Mouse (Mus musculus): ENCODE measurements around the gene Vrtn. TPM values are rescaled to one million over a fixed set of nuclear protein-coding genes. Genes with fewer than 3 reads are reported as not detected.

Vrtn gene
- not detected for polyA plus RNA-seq (2012; fragmentation: generic; extraction: Trizol)

DNA sequence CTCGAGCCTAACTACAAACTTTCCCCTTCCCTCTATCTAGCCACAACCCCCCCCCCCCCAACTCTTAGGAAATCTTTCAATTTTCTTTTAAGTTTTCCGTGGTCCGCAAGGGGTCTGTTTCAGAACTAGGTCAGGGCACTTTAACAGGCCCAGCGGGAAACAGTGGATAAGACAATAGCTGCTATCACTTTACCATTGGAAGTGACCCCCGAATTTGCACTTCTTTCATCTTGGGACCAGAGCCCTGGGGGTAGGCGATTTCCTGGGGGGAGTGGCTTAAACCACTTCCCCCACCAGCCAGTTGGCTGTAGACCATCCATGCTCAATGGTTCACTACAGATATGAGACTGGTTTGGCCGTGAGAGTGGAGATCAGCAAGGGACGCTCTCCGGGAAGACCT lies at the start of gene Vrtn:
Gene Vrtn, plus strand, starts transcription at position 366 of the 400 bp plus-strand sequence.
- Histone ChIP-seq H3K4me2 (ENCODE audit: low read depth) (no peak within 1 kb of the TSS), H3K4me3 (no peak within 1 kb of the TSS), H3K79me2 (ENCODE audit: control insufficient read depth, insufficient read depth) (no peaks in the 10 kb centered on the region), H3K36me3 (ENCODE audit: control insufficient read depth, insufficient read depth) (no peaks in the 10 kb centered on the region), H3K27me3 (ENCODE audit: control insufficient read depth, insufficient read depth, insufficient read length) (peaks cover 43% of the 10 kb centered on the region), H3ac (ENCODE audit: control insufficient read depth, insufficient read length) (no peak within 1 kb of the TSS)
- no peak for TF ChIP-seq E2F4 (IDR thresholded peaks at IDR 0.05; ENCODE audit: insufficient read depth)
- TF ChIP-seq TCF12 (IDR thresholded peaks at IDR 0.05; ENCODE audit: insufficient read depth, poor library complexity, severe bottlenecking), result no peak
- no peak for TF ChIP-seq USF1 (IDR thresholded peaks at IDR 0.05; ENCODE audit: low read depth)
- no peak for TF ChIP-seq REST (IDR thresholded peaks at IDR 0.05; ENCODE audit: insufficient read depth, insufficient read length)
- TF ChIP-seq TCF3 (IDR thresholded peaks at IDR 0.05; ENCODE audit: insufficient read length, low read depth), result no peak
- TF ChIP-seq SRF (IDR thresholded peaks at IDR 0.05; ENCODE audit: control insufficient read depth, insufficient read length, low read depth), result no peak
- TF ChIP-seq POLR2A (IDR thresholded peaks at IDR 0.05; ENCODE audit: insufficient read length, low read depth), result no peak
- TF ChIP-seq MYOG (IDR thresholded peaks at IDR 0.05; ENCODE audit: control insufficient read depth in 1 of 3, insufficient read depth in 1 of 3, insufficient read length in 2 of 3, low read depth in 2 of 3), result no peak
- TF ChIP-seq CEBPB (IDR thresholded peaks at IDR 0.05; ENCODE audit: insufficient read depth, poor library complexity, severe bottlenecking), result no peak
- TF ChIP-seq MYOD1 (IDR thresholded peaks at IDR 0.05; ENCODE audit: control insufficient read depth in 1 of 3, insufficient read length in 2 of 3, low read depth in 2 of 3), result no peak
- no peak for TF ChIP-seq POLR2AphosphoS2 (IDR thresholded peaks at IDR 0.05; ENCODE audit: insufficient read length, low read depth)
- no peak for TF ChIP-seq MAX (IDR thresholded peaks at IDR 0.05; ENCODE audit: low read depth)

DNA sequence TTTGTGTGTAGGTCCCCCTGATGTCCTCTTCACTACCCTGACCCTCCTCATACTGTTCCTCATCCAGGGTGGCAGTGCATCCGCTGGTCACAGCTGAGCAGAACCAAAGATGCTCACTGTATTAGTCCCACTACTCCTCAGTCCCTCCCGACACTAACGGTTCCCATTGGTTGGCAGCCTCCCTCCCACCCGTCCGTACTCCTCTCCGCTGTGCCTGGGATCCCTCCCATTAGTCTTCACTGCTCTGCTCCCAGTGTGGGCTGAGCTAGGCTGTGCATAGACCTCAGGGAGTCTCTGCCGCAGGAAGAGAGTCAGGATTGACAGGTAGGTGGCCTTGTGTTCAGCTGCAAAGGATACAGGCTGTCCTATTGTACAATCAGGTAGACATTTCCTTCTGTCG lies 42.5 kb upstream of the Vrtn start:
- TF ChIP-seq E2F4 (IDR thresholded peaks at IDR 0.05; ENCODE audit: insufficient read depth), result no peak
- no peak for TF ChIP-seq TCF12 (IDR thresholded peaks at IDR 0.05; ENCODE audit: insufficient read depth, poor library complexity, severe bottlenecking)
- TF ChIP-seq MAX (IDR thresholded peaks at IDR 0.05; ENCODE audit: low read depth), result no peak
- no peak for TF ChIP-seq MYOG (IDR thresholded peaks at IDR 0.05; ENCODE audit: control insufficient read depth in 1 of 3, insufficient read depth in 1 of 3, insufficient read length in 2 of 3, low read depth in 2 of 3)
- TF ChIP-seq USF1 (IDR thresholded peaks at IDR 0.05; ENCODE audit: low read depth), result no peak
- no peak for TF ChIP-seq MYOD1 (IDR thresholded peaks at IDR 0.05; ENCODE audit: control insufficient read depth in 1 of 3, insufficient read length in 2 of 3, low read depth in 2 of 3)
- TF ChIP-seq SRF (IDR thresholded peaks at IDR 0.05; ENCODE audit: control insufficient read depth, insufficient read length, low read depth), result no peak
- no peak for TF ChIP-seq TCF3 (IDR thresholded peaks at IDR 0.05; ENCODE audit: insufficient read length, low read depth)
- TF ChIP-seq REST (IDR thresholded peaks at IDR 0.05; ENCODE audit: insufficient read depth, insufficient read length), result no peak
- TF ChIP-seq POLR2AphosphoS2 (IDR thresholded peaks at IDR 0.05; ENCODE audit: insufficient read length, low read depth), result no peak
- TF ChIP-seq CEBPB (IDR thresholded peaks at IDR 0.05; ENCODE audit: insufficient read depth, poor library complexity, severe bottlenecking), result no peak
- TF ChIP-seq POLR2A (IDR thresholded peaks at IDR 0.05; ENCODE audit: insufficient read length, low read depth), result no peak
- Histone ChIP-seq H3K4me3 (no peak overlapping the region), H3K36me3 (ENCODE audit: control insufficient read depth, insufficient read depth) (peaks cover 5% of the 10 kb centered on the region), H3ac (ENCODE audit: control insufficient read depth, insufficient read length) (no peak overlapping the region), H3K27me3 (ENCODE audit: control insufficient read depth, insufficient read depth, insufficient read length) (no peaks in the 10 kb centered on the region), H3K4me2 (ENCODE audit: low read depth) (no peak overlapping the region), H3K79me2 (ENCODE audit: control insufficient read depth, insufficient read depth) (no peaks in the 10 kb centered on the region)

GRCm38 (mm10) chr12:84604001-84604400 lies 36.8 kb upstream of the Vrtn start:
- Histone ChIP-seq H3K4me3 (no peak overlapping the region), H3K4me2 (ENCODE audit: low read depth) (no peak overlapping the region), H3K79me2 (ENCODE audit: control insufficient read depth, insufficient read depth) (no peaks in the 10 kb centered on the region), H3K36me3 (ENCODE audit: control insufficient read depth, insufficient read depth) (peaks cover 20% of the 10 kb centered on the region), H3K27me3 (ENCODE audit: control insufficient read depth, insufficient read depth, insufficient read length) (no peaks in the 10 kb centered on the region), H3ac (ENCODE audit: control insufficient read depth, insufficient read length) (no peak overlapping the region)
- TF ChIP-seq MAX (IDR thresholded peaks at IDR 0.05; ENCODE audit: low read depth), result no peak
- TF ChIP-seq TCF12 (IDR thresholded peaks at IDR 0.05; ENCODE audit: insufficient read depth, poor library complexity, severe bottlenecking), result no peak
- TF ChIP-seq CEBPB (IDR thresholded peaks at IDR 0.05; ENCODE audit: insufficient read depth, poor library complexity, severe bottlenecking), result no peak
- TF ChIP-seq TCF3 (IDR thresholded peaks at IDR 0.05; ENCODE audit: insufficient read length, low read depth), result no peak
- TF ChIP-seq POLR2A (IDR thresholded peaks at IDR 0.05; ENCODE audit: insufficient read length, low read depth), result no peak
- no peak for TF ChIP-seq MYOG (IDR thresholded peaks at IDR 0.05; ENCODE audit: control insufficient read depth in 1 of 3, insufficient read depth in 1 of 3, insufficient read length in 2 of 3, low read depth in 2 of 3)
- no peak for TF ChIP-seq REST (IDR thresholded peaks at IDR 0.05; ENCODE audit: insufficient read depth, insufficient read length)
- no peak for TF ChIP-seq USF1 (IDR thresholded peaks at IDR 0.05; ENCODE audit: low read depth)
- no peak for TF ChIP-seq POLR2AphosphoS2 (IDR thresholded peaks at IDR 0.05; ENCODE audit: insufficient read length, low read depth)
- no peak for TF ChIP-seq SRF (IDR thresholded peaks at IDR 0.05; ENCODE audit: control insufficient read depth, insufficient read length, low read depth)
- no peak for TF ChIP-seq E2F4 (IDR thresholded peaks at IDR 0.05; ENCODE audit: insufficient read depth)
- no peak for TF ChIP-seq MYOD1 (IDR thresholded peaks at IDR 0.05; ENCODE audit: control insufficient read depth in 1 of 3, insufficient read length in 2 of 3, low read depth in 2 of 3)

DNA sequence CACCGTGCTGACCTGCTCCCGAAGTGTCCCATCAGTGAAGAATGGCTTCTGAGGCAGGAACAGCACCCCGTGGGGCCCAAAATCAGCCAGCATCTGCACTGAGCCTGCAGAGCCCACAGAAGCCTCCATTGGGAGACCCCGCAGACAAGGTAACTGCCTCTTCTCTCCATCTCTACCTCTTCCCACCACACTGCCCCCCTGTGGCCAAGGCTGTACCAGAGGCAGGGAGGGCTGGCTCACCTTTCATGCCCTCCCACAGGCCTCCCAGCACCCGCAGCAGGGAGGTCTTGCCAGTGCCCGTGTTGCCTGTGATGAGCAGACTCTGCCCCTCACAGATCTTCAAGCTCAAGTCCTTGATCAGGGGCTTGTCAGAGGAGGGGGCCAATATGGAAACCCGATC lies 35.0 kb upstream of the Vrtn start:
- H3ac ChIP-seq (ENCODE audit: control insufficient read depth, insufficient read length), result no peak overlapping the region
- TF ChIP-seq TCF3 (IDR thresholded peaks at IDR 0.05; ENCODE audit: insufficient read length, low read depth) (no peak), POLR2AphosphoS2 (IDR thresholded peaks at IDR 0.05; ENCODE audit: insufficient read length, low read depth) (no peak), USF1 (IDR thresholded peaks at IDR 0.05; ENCODE audit: low read depth) (no peak)
- H3K4me2 ChIP-seq (ENCODE audit: low read depth), result no peak overlapping the region
- no peak overlapping the region for H3K4me3 ChIP-seq
- no peaks in the 10 kb centered on the region for H3K79me2 ChIP-seq (ENCODE audit: control insufficient read depth, insufficient read depth)
- peaks cover 20% of the 10 kb centered on the region for H3K36me3 ChIP-seq (ENCODE audit: control insufficient read depth, insufficient read depth)
- no peaks in the 10 kb centered on the region for H3K27me3 ChIP-seq (ENCODE audit: control insufficient read depth, insufficient read depth, insufficient read length)

GRCm38 (mm10) chr12:84611718-84612117 lies 29.1 kb upstream of the Vrtn start:
- Histone ChIP-seq H3K79me2 (ENCODE audit: control insufficient read depth, insufficient read depth) (peaks cover 8% of the 10 kb centered on the region), H3K27me3 (ENCODE audit: control insufficient read depth, insufficient read depth, insufficient read length) (no peaks in the 10 kb centered on the region), H3K4me2 (ENCODE audit: low read depth) (no peak overlapping the region), H3ac (ENCODE audit: control insufficient read depth, insufficient read length) (no peak overlapping the region), H3K36me3 (ENCODE audit: control insufficient read depth, insufficient read depth) (peaks cover 17% of the 10 kb centered on the region), H3K4me3 (no peak overlapping the region)
- TF ChIP-seq MYOD1 (IDR thresholded peaks at IDR 0.05; ENCODE audit: control insufficient read depth in 1 of 3, insufficient read length in 2 of 3, low read depth in 2 of 3), result peak in 1 of 3 experiments; percentile 13
- TF ChIP-seq MAX (IDR thresholded peaks at IDR 0.05; ENCODE audit: low read depth), result no peak
- TF ChIP-seq MYOG (IDR thresholded peaks at IDR 0.05; ENCODE audit: control insufficient read depth in 1 of 3, insufficient read depth in 1 of 3, insufficient read length in 2 of 3, low read depth in 2 of 3), result no peak
- no peak for TF ChIP-seq POLR2AphosphoS2 (IDR thresholded peaks at IDR 0.05; ENCODE audit: insufficient read length, low read depth)
- TF ChIP-seq SRF (IDR thresholded peaks at IDR 0.05; ENCODE audit: control insufficient read depth, insufficient read length, low read depth), result no peak
